Mouse (Mus musculus): ENCODE measurements at regions not wholly inside any gene's neighbourhood (a gene's known extent, or its start where the extent isn't known, plus 50 kb on each side); places are given as distances from the start of the nearest gene placed in this dataset.

GRCm38 (mm10) chr13:45218251-45218650 lies 139.8 kb downstream of the Gm9817 start:
- Histone ChIP-seq H3K4me3 (ENCODE audit: control insufficient read depth, low read depth, low read length) (no peak overlapping the region), H3K27ac (ENCODE audit: control insufficient read depth, insufficient read depth, low read depth, low read length) (no peak overlapping the region), H3K4me1 (ENCODE audit: control insufficient read depth, insufficient read depth, low read length) (no peaks in the 10 kb centered on the region), H3K36me3 (ENCODE audit: control insufficient read depth, insufficient read depth, low read length) (no peaks in the 10 kb centered on the region), H3K27me3 (ENCODE audit: control insufficient read depth, insufficient read depth, low read length) (no peaks in the 10 kb centered on the region)
- no peak for TF ChIP-seq POLR2A (IDR thresholded peaks at IDR 0.05; ENCODE audit: control insufficient read depth, low read depth, low read length)
- no peak for TF ChIP-seq CTCF (IDR thresholded peaks at IDR 0.05; ENCODE audit: control insufficient read depth, insufficient read depth, insufficient replicate concordance, low read depth, low read length)

- Histone ChIP-seq H3K27ac (ENCODE audit: control insufficient read depth, insufficient read depth, low read depth, low read length) (no peak overlapping the region), H3K4me3 (ENCODE audit: control insufficient read depth, low read depth, low read length) (no peak overlapping the region), H3K27me3 (ENCODE audit: control insufficient read depth, insufficient read depth, low read length) (no peaks in the 10 kb centered on the region), H3K36me3 (ENCODE audit: control insufficient read depth, insufficient read depth, low read length) (no peaks in the 10 kb centered on the region), H3K4me1 (ENCODE audit: control insufficient read depth, insufficient read depth, low read length) (no peaks in the 10 kb centered on the region)
- TF ChIP-seq CTCF (IDR thresholded peaks at IDR 0.05; ENCODE audit: control insufficient read depth, insufficient read depth, insufficient replicate concordance, low read depth, low read length) (no peak), POLR2A (IDR thresholded peaks at IDR 0.05; ENCODE audit: control insufficient read depth, low read depth, low read length) (no peak)
These were observed 141.2 kb downstream of the Gm9817 start for GRCm38 (mm10) chr13:45219671-45220070.

GRCm38 (mm10) chr13:45230804-45231203 lies 152.3 kb downstream of the Gm9817 start:
- Histone ChIP-seq H3K27me3 (ENCODE audit: control insufficient read depth, insufficient read depth, low read length) (no peaks in the 10 kb centered on the region), H3K27ac (ENCODE audit: control insufficient read depth, insufficient read depth, low read depth, low read length) (no peak overlapping the region), H3K4me3 (ENCODE audit: control insufficient read depth, low read depth, low read length) (no peak overlapping the region), H3K36me3 (ENCODE audit: control insufficient read depth, insufficient read depth, low read length) (no peaks in the 10 kb centered on the region), H3K4me1 (ENCODE audit: control insufficient read depth, insufficient read depth, low read length) (no peaks in the 10 kb centered on the region)
- TF ChIP-seq POLR2A (IDR thresholded peaks at IDR 0.05; ENCODE audit: control insufficient read depth, low read depth, low read length), result no peak
- TF ChIP-seq CTCF (IDR thresholded peaks at IDR 0.05; ENCODE audit: control insufficient read depth, insufficient read depth, insufficient replicate concordance, low read depth, low read length), result no peak

- H3K4me3 ChIP-seq (ENCODE audit: control insufficient read depth, low read depth, low read length), result no peak overlapping the region
- no peak overlapping the region for H3K27ac ChIP-seq (ENCODE audit: control insufficient read depth, insufficient read depth, low read depth, low read length)
- no peaks in the 10 kb centered on the region for H3K4me1 ChIP-seq (ENCODE audit: control insufficient read depth, insufficient read depth, low read length)
- no peaks in the 10 kb centered on the region for H3K36me3 ChIP-seq (ENCODE audit: control insufficient read depth, insufficient read depth, low read length)
- H3K27me3 ChIP-seq (ENCODE audit: control insufficient read depth, insufficient read depth, low read length), result no peaks in the 10 kb centered on the region
- TF ChIP-seq CTCF (IDR thresholded peaks at IDR 0.05; ENCODE audit: control insufficient read depth, insufficient read depth, insufficient replicate concordance, low read depth, low read length) (no peak), POLR2A (IDR thresholded peaks at IDR 0.05; ENCODE audit: control insufficient read depth, low read depth, low read length) (no peak)
These were observed 154.3 kb upstream of the Mylip start for GRCm38 (mm10) chr13:45235236-45235635.

GRCm38 (mm10) chr13:45238258-45238657 lies 151.3 kb upstream of the Mylip start:
- H3K36me3 ChIP-seq (ENCODE audit: control insufficient read depth, insufficient read depth, low read length), result no peaks in the 10 kb centered on the region
- no peak overlapping the region for H3K27ac ChIP-seq (ENCODE audit: control insufficient read depth, insufficient read depth, low read depth, low read length)
- TF ChIP-seq CTCF (IDR thresholded peaks at IDR 0.05; ENCODE audit: control insufficient read depth, insufficient read depth, insufficient replicate concordance, low read depth, low read length), result no peak
- no peak for TF ChIP-seq POLR2A (IDR thresholded peaks at IDR 0.05; ENCODE audit: control insufficient read depth, low read depth, low read length)
- H3K4me3 ChIP-seq (ENCODE audit: control insufficient read depth, low read depth, low read length), result no peak overlapping the region
- peaks cover 4% of the 10 kb centered on the region for H3K4me1 ChIP-seq (ENCODE audit: control insufficient read depth, insufficient read depth, low read length)
- H3K27me3 ChIP-seq (ENCODE audit: control insufficient read depth, insufficient read depth, low read length), result no peaks in the 10 kb centered on the region

- H3K36me3 ChIP-seq (ENCODE audit: control insufficient read depth, insufficient read depth, low read length), result no peaks in the 10 kb centered on the region
- peaks cover 4% of the 10 kb centered on the region for H3K4me1 ChIP-seq (ENCODE audit: control insufficient read depth, insufficient read depth, low read length)
- H3K4me3 ChIP-seq (ENCODE audit: control insufficient read depth, low read depth, low read length), result no peak overlapping the region
- H3K27ac ChIP-seq (ENCODE audit: control insufficient read depth, insufficient read depth, low read depth, low read length), result no peak overlapping the region
- TF ChIP-seq CTCF (IDR thresholded peaks at IDR 0.05; ENCODE audit: control insufficient read depth, insufficient read depth, insufficient replicate concordance, low read depth, low read length), result no peak
- no peak for TF ChIP-seq POLR2A (IDR thresholded peaks at IDR 0.05; ENCODE audit: control insufficient read depth, low read depth, low read length)
- H3K27me3 ChIP-seq (ENCODE audit: control insufficient read depth, insufficient read depth, low read length), result no peaks in the 10 kb centered on the region
These were observed 150.4 kb upstream of the Mylip start for GRCm38 (mm10) chr13:45239153-45239552.

- Histone ChIP-seq H3K36me3 (ENCODE audit: control insufficient read depth, insufficient read depth, low read length) (no peaks in the 10 kb centered on the region), H3K27me3 (ENCODE audit: control insufficient read depth, insufficient read depth, low read length) (no peaks in the 10 kb centered on the region), H3K27ac (ENCODE audit: control insufficient read depth, insufficient read depth, low read depth, low read length) (no peak overlapping the region), H3K4me3 (ENCODE audit: control insufficient read depth, low read depth, low read length) (no peak overlapping the region), H3K4me1 (ENCODE audit: control insufficient read depth, insufficient read depth, low read length) (peaks cover 4% of the 10 kb centered on the region)
- TF ChIP-seq CTCF (IDR thresholded peaks at IDR 0.05; ENCODE audit: control insufficient read depth, insufficient read depth, insufficient replicate concordance, low read depth, low read length), result no peak
- TF ChIP-seq POLR2A (IDR thresholded peaks at IDR 0.05; ENCODE audit: control insufficient read depth, low read depth, low read length), result no peak
These were observed 149.4 kb upstream of the Mylip start for GRCm38 (mm10) chr13:45240009-45240653.

Data from testis, adult 2 months (tissue).